Mouse (Mus musculus) neural tube, embryonic 10.5 days (tissue): ENCODE measurements around the gene Nrg4.

Source experiments
- DNase-seq: peaks from one replicate; pipeline ENCODE4 v3.0.0-alpha.2; 2017; ENCODE audit warnings: low spot score; ENCODE audit errors: extremely low spot score

Nrg4 gene

DNA sequence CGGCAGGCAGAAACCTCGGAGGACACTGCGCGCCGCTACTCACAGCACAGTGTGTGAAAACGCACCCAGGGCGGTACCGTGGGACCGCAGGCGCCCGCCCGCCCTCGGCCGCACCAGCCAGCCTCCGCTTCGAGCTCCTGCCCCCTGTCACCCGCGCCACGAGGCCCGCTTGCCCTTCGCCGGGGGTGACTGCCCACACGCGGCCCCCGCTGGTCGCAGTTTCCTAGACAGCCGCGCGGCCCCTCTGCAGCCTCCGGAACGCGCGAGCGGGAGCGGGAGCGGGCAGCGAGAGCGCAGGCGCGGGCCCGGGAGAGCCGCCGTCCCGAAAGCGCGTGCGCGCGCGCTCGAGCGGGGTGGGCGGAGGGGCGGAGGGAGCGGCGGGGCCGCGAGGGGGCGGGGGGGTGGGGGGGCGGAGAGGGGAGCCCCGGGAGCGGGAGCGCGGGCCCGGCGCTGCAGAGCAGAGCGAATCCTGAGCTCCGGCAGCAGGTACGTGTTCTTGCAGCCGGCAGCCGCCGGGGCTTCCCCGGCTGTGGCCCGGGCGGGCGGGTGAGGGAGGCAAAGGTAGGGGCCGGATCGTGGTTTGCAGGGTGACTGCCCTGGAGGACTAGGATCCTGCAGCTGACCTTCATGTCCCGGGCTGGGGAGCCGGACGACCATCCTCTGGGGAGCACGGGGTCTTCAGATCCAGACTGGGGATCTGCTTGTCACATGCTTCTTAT lies at the start of gene Nrg4, which contains the start of gene Tmem266:
Gene Nrg4, minus strand, starts transcription at position 330 of the 719 bp plus-strand sequence.
Gene Tmem266, plus strand, starts transcription at position 399 of the 719 bp plus-strand sequence.
- DNase-seq: peak; percentile 85

DNA sequence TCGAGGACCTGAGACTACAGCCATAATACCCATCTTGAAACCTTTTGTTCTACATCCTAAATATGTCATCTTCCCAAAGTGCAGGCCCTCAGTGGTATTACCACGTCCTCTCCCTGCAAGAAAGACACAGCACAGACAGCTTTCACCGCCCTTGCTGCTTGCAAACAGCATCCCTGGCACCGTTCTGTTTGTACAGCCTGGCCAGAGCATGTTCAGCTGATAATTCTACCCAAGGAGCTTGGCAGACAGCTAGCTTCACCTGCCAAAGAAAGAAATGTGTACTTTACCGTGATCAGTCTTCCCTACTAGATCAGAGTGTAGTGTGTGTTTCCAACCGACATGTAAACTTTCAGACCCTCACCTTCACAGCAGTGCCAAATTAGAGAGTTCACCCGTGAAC lies 45.3 kb upstream of the Nrg4 start:
- no peak for DNase-seq

DNA sequence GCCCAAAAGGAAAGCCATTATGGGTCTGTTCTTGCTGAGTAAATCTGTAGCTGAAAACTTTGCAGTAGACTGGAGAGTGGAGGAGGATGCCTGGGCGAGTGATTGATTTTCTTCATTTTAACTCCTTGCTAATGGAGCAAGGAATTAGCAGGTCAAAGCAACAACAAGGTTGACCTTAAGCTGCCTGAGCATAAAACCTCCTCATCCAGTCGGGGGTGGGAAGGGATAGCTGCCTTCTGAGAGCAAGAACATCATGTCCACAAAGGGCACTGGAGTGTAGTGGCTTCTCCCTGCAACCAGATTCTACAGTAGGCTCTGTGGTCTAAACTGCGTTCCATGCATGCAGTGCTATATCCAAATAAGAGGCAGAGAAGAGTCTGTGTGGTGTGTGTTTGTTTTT lies 41.4 kb upstream of the Nrg4 start:
- no peak for DNase-seq

DNA sequence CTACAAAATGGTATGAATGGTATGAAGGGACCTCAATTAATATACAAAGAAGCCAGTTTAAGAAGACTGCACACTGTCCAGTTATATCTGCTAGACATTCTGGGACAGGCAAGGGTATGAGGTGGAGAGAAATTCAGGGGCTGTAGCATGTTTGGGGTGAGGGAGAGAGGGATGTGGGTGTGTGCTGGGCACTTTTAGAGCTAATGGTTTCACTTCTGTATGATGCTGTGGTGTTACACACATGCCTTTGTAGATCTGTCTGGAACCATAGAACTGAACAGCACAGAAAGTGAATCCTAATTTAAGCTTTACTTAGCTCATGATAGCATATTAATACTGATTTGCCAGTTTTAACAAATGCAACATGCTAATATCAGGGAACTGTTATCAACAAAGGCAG lies 37.1 kb upstream of the Nrg4 start:
- no peak for DNase-seq

DNA sequence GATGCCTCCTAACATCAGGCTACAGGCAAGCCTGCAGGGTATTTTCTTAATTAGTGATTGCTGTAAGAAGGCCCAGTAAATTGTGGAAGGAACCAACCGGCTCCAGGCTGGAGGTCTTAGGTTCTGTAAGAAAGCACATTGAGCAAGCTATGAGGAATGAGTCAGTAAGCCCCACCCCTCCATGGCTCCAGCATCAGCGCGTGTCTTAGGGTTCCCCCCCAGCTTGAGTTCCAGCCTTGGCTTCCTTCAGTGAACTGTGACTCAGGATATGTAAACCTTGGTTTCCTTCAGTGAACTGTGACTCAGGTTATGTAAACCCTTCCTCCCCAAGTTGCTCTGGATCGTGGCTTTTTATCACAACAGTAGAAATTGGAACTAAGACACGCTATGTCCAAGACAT lies 35.3 kb upstream of the Nrg4 start:
- no peak for DNase-seq

DNA sequence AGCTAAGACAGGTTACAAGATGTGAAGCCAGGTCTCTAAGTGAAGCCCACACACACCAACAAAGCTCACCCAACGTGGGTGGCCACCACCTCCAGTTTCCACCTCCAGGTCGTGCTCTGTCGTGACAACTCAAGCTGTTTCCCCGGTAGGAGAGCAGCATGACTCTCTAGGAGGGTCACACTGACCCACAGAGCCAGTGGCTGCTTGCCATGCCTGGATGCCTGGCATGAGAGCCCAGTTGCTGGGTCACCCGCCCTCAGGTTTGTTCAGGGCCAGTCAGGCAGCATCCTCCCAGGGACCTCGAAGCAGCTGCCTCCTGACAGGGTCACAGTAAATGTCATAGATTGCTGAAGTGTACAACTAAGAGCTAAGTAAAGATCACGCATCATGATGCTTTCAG lies 34.2 kb upstream of the Nrg4 start:
- no peak for DNase-seq

DNA sequence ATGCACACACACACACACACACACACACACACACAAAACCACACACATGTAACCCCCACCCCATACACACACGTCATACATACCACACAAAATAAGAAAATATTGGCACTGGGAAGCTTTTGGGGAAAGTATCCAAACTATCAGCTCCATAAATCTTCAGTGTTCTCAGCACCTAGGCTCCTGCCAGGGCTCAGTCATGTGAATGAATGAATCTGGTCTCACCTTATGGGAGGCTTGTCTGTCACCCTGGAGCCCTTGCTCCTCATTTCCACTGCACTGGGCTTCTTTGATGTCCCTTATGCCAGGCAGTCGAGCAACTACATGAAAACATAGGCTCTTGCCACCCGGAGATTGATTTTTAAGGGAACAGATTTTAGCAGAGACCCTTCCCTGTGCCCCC lies 33.7 kb upstream of the Nrg4 start:
- DNase-seq: no peak

DNA sequence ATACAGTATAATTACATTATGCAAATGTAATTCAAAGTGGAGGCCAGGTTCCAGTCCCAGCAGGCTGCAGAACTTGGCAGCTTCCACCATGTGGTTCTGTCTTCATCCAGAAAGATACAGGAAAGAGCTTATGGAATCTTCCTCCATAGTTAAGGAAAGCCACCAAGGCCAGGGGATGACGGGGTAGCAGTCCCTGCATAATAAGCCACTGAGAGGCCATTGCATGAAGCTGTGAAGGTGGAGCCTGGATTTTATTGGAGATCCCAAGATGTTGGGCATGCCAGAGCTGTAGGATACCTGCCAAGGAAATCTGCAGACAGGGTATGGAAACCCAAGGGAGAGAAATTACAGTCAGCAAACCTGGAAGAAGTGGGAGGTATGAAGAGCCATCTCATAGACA lies 30.5 kb upstream of the Nrg4 start:
- no peak for DNase-seq

DNA sequence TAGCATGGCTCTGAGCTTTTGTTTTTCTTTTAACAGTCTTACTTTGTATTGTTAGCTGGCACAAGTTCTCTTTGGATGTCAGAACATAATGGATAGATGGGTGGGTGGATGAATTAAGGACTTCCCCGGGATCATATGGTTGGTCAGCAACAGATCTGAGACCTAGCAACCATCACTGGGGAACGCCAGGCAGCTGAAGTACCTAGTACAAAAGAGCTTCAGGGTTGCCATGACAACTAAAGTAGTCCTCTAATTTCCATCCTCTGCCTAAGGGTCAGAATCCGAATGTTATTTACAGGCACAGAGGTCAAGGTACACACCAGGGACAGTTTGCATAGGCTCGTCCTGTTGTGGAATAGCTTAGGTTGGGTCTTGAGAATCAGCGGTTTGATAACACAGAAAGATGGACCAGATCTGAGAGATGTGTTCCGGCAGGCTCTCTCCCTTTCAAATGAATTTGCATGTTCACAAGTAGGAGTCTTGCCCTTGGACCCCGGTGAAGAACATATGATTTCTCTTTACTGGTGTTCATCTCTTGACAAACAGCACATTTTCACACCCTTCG lies 28.7 kb upstream of the Nrg4 start:
- DNase-seq: peak; percentile 34

DNA sequence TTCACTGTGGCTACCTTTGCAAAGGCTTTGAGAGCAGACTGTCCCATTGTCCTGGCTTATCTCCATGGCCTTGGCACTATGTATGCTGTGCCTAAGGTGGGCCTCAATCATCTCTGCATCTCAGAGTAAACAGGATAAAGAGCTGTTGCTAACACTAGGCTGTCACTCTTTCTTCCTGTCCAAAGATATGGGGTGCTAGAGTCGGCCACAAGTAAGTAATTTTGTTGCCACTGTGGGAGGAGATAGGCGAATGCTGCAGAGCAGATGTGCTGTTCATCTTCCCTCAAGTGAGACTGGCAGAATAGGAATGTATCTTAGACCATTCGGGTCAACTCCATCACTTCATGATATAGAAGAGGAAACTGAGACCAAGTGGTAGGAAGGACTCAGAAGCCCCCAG lies 28.0 kb upstream of the Nrg4 start:
- DNase-seq: no peak

DNA sequence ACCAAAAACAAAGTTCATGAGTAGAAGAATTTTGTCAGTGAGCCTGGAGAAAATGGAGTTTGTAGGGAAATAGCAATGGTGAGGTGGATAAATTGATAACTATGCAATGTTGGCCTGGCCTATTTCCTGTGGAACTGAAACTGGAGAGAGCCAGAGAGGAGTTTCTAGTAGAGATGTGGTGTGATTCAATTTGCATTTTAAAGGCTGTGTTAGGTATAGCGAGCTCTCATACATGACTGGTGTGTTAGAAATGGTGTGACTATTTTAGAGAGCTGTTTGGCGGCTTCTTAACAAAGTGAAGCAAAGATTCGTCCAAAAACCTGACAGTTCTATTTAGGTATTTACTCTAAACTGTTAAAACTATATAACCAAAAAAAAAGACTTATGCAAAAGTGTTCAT lies 22.0 kb upstream of the Nrg4 start:
- DNase-seq: no peak

DNA sequence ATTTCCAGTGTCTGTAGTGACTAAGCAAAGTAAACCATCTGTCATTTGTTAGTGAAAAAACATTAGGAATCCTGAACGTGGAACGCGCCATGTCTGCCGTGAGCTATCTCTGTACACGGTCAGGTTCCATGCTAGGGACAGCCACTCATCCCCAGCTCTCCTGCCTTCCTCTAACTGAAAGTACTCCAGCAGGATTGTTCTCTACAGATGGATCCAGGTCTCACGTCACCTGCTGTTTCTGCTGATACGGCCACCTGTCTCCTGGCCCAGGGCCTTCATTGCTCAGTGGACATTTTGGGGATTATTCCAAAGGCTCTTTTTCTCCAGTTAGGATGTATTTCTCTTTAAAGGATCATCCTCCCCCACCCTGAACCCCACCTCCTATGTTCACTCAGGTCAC lies 18.7 kb upstream of the Nrg4 start:
- DNase-seq: no peak

DNA sequence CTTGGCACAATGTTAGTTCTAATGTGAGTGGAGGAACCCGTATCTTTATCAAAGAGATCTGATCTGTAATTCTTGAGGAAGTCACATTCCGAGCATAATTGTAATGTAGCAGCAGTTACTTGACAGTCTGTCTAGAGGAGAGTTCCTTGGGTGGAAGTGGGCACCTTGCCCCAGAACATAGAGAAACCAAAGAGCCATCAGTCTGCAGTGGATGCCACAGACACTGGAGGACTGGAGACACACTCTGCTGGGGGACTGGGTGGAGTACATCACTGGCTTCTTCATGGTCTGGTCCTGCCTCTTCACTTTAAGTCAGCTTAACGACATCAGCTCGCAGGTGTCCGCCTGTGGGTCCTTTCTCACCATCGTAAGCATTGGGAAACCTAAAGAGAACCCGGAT lies 17.5 kb upstream of the Nrg4 start:
- DNase-seq: no peak

DNA sequence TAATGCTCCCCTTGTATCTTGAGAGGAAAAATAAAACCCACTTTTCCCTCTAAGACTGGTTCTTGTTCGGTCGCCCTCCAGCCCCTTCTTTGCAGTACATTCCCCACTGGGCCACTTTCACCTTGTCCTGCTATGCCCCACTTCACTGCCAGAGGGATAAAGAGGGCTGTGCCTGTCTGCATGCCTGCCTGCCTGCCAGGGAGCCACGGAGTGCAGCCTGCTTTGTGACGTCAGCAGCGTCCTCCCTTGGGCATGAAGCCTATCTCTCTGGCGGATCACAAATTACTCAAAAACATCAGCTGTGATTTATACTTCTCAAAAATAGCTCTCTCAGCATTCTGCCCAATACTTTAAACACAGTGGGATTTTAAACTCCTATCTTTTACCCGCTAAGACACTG lies 6.3 kb upstream of the Nrg4 start:
- no peak for DNase-seq

DNA sequence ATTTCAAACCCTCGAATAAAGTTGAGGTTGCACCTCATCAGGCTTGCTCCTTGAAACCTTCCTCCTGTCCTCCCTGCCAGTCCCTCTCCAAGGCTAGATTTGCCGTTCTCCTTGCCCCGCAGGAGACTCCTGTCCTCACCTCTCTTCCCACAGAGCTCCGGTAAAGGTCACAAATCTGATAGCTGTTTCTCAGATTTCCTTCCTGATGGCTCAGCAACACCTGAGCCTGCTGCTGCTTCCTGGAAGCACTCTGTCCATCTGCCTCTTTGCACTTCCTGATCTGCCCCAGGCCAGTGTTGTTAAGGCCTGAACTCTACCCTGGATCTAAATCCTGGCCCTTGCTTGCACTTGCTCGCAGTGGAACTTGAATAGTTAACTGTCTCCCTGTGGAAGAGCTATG lies 5.8 kb upstream of the Nrg4 start:
- no peak for DNase-seq

DNA sequence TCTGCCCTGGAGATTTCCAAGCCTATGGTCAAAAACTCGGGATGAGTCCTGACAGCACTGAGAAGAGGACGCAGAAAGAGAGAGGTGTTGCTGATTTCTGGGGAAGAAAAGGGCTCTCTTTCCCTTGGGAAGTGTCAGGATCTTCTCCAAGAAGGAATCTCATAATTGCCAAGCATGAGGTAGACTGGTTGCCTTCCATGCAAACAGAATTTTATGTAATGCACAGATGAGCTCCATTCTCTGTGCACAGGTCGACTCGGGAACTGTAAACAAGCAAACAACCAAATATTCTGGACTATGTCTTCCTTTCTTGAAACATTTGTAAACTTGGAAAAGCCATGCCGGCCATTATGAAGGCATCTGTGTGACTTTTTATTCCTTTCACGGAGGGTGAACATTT lies 2.8 kb upstream of the Nrg4 start:
- DNase-seq: no peak

DNA sequence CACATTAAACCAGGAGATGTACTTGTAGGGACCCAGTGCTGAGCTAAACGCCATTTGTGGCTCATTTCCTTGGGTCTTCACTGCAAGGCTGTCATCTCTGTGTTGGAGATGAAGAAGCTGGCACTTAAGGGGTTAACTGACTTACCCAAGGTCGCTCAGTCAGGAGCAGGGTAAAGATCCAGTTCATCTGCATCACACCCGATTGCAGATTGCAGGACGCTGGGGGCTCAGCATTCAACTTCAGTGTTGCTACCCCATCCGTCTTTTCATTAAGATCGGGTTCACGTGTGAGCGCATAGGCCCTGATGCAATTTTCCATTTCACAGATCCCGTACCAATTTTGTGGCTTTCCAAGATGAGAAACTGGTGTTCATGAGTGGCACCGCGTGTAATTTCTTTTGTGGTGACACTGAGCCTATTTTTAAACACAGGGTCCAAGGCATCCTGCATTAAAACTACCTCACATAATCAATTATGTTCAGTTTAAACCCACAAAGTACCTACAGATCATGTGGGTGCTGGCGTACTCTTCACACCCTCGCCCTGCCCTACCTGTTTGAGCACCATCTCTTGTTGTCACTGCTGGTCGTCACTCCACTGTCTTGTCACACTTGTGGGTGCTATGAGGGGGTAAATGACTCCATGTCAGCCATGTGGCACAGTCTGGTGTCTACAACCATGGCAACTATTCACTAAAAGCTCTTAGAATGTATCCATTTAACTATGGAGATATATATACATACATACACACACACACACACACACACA lies 1.7 kb upstream of the Nrg4 start:
- no peak for DNase-seq

DNA sequence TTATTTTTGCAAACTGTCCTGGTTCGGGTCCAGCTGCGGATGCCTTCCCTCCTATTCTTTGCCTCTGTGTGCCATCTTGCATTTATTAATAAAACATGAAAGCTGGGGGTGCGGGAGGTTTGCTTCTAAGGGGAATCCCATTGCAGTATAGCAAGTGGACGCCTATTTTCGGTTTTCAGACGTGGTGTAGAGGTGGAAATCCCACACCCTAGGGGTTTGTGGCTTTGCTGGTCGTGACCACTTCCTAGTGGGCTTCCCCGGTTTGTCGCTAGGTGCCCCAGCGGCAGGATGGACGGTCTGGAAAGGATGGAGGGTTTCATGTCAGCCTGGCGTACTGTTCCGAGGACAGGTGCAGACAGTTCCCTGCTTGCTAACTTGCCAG lies 581 bp upstream of the Nrg4 start:
- DNase-seq: no peak

DNA sequence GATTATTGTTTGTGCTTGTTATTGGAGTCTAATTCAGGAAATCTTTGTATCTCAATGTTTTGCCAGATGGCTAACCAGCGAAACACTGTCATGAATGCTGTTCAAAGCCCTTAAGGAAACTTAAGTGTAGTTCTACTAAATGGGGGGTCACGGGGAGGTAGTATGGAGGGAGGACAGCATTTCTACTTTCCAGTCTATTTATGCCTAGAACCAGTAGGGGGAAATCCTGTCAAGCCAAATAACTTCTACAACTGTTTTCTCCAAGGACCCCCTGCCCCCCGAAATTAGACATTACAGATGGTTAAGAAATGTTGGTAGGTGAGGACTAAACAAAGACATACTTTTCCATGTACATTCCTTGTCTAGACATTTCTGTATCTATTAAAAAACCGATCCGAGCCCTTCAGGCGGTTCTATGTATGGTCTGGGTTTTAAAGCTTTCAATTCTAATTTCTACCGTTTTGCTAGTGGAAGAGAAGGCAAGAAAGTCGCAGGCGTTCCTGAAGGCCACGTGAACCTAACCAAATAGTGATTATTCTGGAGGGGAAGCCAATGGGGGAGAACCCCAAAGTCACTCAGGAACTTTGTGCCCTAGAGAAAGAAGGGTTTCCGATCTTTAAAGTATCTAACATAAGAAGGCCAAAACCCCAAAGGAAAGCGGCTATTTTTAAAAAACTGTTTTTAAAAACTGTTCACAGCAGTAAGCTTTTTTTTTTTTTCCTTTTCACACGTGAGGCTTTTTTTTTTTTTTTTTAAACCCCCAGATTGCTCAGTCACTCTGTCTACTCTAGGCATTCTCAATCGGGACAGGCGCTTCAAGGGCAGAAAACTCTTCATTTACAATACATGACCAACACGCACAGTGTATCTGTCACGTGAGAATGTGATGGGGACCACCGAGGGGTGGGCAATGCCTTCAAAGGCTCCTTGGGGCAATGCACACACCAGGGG lies 805 bp downstream of the Nrg4 start:
- DNase-seq: no peak

DNA sequence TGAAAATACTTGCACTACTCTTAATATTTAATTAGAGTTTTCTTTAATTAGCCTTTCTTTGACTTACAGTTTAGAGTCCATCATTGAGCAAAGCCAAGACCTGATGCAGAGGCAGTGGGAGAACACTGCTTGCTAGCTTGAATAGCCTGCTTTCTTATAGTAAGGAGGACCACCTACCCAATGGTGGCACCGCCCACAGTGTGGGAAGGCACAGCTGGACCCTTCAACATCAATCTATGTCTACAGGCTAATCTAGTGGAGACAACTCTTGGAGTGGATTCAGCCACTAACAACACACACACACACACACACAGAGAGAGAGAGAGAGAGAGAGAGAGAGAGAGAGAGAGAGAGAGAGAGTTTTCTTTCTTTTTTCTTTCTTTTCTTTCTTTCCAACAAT lies 1.6 kb downstream of the Nrg4 start:
- DNase-seq: no peak

DNA sequence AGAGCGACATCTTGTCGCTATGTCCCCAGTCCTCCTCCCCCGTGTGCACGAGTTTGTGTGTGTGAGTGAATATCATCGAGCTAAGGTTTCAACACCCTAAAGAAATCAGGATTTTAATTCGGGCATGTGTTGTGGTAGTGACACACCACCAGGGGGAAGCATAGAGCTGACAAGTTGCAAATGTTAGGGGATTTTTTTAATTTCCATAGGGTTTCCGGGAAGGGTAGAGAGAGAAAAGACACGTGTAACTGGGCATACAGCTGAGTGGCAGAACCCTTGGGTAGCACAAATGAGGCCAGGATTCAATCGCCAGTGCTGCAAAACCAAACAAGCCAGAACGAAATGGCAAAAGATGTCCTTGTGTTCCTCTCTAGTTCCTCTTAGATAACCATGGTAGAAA lies 2.1 kb downstream of the Nrg4 start:
- no peak for DNase-seq

DNA sequence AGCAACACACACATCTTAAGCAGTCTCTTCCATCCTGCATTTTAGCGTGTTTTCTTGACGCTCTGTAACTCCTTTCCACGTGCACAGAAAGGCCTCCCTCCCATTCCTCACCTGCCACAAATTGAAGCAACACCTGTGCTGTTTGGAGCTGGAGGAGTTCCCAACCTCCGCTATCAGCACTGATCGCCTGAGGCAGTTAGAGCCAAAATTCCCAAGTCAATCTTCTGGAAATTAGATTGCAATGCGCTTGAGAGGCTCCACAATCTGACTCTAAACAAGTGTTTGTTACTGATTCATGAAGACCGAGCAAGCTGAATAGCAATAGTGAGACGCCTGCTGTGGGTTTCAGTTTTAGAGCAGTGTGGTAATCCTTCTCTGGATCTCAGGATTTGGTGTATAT lies 2.6 kb downstream of the Nrg4 start:
- no peak for DNase-seq
